Mouse (Mus musculus) MEL (cell line): ENCODE measurements at regions not wholly inside any gene's neighbourhood (a gene's known extent, or its start where the extent isn't known, plus 50 kb on each side); places are given as distances from the start of the nearest gene placed in this dataset.

Source experiments
- CTCF ChIP-seq, 3 experiments: IDR thresholded peaks in 2 of 3; conservative IDR thresholded peaks in 1 of 3; 2 replicates each; pipeline ENCODE4 v1.5.1; 2011 to 2012; ENCODE audit warnings: low read length in 3 of 3, low read depth in 2 of 3, mild to moderate bottlenecking in 2 of 3, improper control_type of control experiment in 1 of 3, inconsistent platforms in 1 of 3, mixed read lengths in 1 of 3, moderate library complexity in 1 of 3; ENCODE audit not compliant: control insufficient read depth in 1 of 3, insufficient read depth in 1 of 3, poor library complexity in 1 of 3, severe bottlenecking in 1 of 3
- EP300 ChIP-seq, 2 experiments: IDR thresholded peaks; 2 replicates each; pipeline ENCODE4 v1.6.1; 2011; ENCODE audit warnings: improper control_type of control experiment in 2 of 2, low read length in 2 of 2, low read depth in 1 of 2, mild to moderate bottlenecking in 1 of 2
- MYC ChIP-seq: IDR thresholded peaks from 2 replicates; pipeline ENCODE4 v1.6.1; 2011; ENCODE audit warnings: low read depth, mild to moderate bottlenecking, low read length, improper control_type of control experiment, moderate library complexity

DNA sequence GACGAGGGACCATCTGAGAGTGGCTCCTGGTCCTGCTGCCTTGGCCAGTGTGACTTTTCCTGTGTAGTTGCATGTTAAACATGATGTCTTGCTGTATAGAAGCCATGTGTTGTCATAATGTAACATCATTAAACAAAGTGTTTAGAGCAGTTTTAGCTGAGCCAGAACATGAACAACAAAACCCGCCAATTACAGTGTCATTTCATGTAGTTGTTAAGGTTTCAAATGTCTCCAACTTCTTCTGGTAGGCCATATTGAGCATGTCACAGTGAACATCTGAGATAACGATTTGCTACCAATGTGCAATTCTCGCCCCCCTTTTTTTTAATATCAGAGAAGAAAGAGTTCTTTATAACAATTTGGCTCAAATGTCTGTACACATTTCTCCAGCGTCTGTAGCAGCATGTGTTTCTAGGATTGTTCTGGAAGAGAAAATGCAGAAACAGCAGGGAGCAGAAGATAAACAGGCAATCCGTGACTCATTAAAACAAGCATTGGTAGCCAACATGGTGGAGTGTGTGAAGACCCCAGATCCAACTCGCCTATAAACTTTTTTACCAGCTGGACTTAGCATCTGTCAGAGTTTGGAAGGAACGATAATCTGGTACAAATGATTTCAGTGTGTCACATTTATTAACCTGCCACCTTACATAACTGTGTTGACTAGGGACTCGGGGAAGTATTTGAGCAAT lies 115.2 kb downstream of the Olig3 start:
- TF ChIP-seq MYC (no peak), EP300 (IDR thresholded peaks at IDR 0.05; ENCODE audit: low read depth in 1 of 2, low read length in 2 of 2) (no peak), CTCF (IDR thresholded peaks at IDR 0.05 in 2 of 3, conservative IDR thresholded peaks at IDR 0.05 in 1 of 3; ENCODE audit: control insufficient read depth in 1 of 3, insufficient read depth in 1 of 3, low read depth in 2 of 3, low read length in 3 of 3, poor library complexity in 1 of 3, severe bottlenecking in 1 of 3) (no peak)
